Mouse (Mus musculus) heart, embryonic 16.5 days (tissue): Measurements from ENCODE around the gene Sprr2i. TPM values are rescaled to one million over a fixed set of nuclear protein-coding genes. Genes with fewer than 3 reads are reported as not detected.

ENCODE experiments used
- ATAC-seq: fragments of 200-750 bp; cut with Nextera tagmentation; replicated peaks from 2 replicates; pipeline ENCODE4 v1.8.0; 2017; ENCODE audit warnings: moderate number of reproducible peaks; ENCODE audit not compliant: insufficient read depth, low FRiP score; ENCODE audit errors: extremely low read depth
- H3K27ac ChIP-seq: fragments of 300-500 bp; sonication (generic); 2 replicates; pipeline ENCODE4 v1.5.1; 2014; ENCODE audit warnings: mild to moderate bottlenecking, low read length, control low read depth, moderate library complexity
- H3K27me3 ChIP-seq: fragments of 300-500 bp; sonication (generic); 2 replicates; pipeline ENCODE4 v1.6.1; 2014; ENCODE audit warnings: low read length, mixed read lengths; ENCODE audit not compliant: control insufficient read depth, insufficient read depth
- H3K36me3 ChIP-seq: fragments of 300-500 bp; sonication (generic); 2 replicates; pipeline ENCODE4 v1.6.1; 2014; ENCODE audit not compliant: control insufficient read depth, insufficient read depth
- H3K4me1 ChIP-seq: fragments of 300-500 bp; sonication (generic); 2 replicates; pipeline ENCODE4 v1.6.1; 2014; ENCODE audit warnings: low read length, mixed read lengths; ENCODE audit not compliant: control insufficient read depth, insufficient read depth
- H3K4me2 ChIP-seq: fragments of 300-500 bp; sonication (generic); 2 replicates; pipeline ENCODE4 v1.6.1; 2014; ENCODE audit warnings: low read depth, mild to moderate bottlenecking, control low read depth, low read length
- H3K4me3 ChIP-seq: fragments of 300-500 bp; sonication (generic); 2 replicates; pipeline ENCODE4 v1.5.1; 2014; ENCODE audit warnings: mild to moderate bottlenecking, control low read depth, low read length
- H3K9ac ChIP-seq: fragments of 300-500 bp; sonication (generic); 2 replicates; pipeline ENCODE4 v1.6.1; 2014; ENCODE audit warnings: low read length, control low read depth
- H3K9me3 ChIP-seq: fragments of 300-500 bp; sonication (generic); replicated peaks from 2 replicates; pipeline ENCODE4 v1.6.1; 2016; ENCODE audit warnings: low read length; ENCODE audit not compliant: control insufficient read depth
- WGBS: fragments of 180-500 bp; shearing (Covaris S2); extraction: QIAGEN DNeasy Blood & Tissue Kit; methylation state at CpG from one replicate; pipeline ENCODE4 v1.1.7; 2014; 5-methylcytosine and 5-hydroxymethylcytosine counted together
- polyA plus RNA-seq: library from polyadenylated mRNA; unstranded; fragments of >200 nt; fragmentation: Nextera tagmentation; extraction: Ambion mirVana; gene quantifications from 2 replicates; pipeline ENCODE4 v1.2.1, GENCODE M21; 2015

Gene Sprr2i
- not detected in 2 replicates for polyA plus RNA-seq

- ATAC-seq, result no peak
- no peak within 1 kb of the TSS for H3K9ac ChIP-seq
- H3K4me1 ChIP-seq, result no peaks in the 10 kb centered on the region
- 85% methylated on average over 2 of the region's 2 CpGs for WGBS
- H3K27me3 ChIP-seq, result no peaks in the 10 kb centered on the region
- no peak within 1 kb of the TSS for H3K4me2 ChIP-seq
- no peak within 1 kb of the TSS for H3K4me3 ChIP-seq
- H3K9me3 ChIP-seq, result no peaks in the 10 kb centered on the region
- H3K27ac ChIP-seq, result no peak within 1 kb of the TSS
- H3K36me3 ChIP-seq, result no peaks in the 10 kb centered on the region
These were observed at the start of gene Sprr2i for GRCm38 (mm10) chr3:92407691-92408090. TSS of gene Sprr2i (plus strand) at chr3:92407991.

GRCm38 (mm10) chr3:92361619-92362018, 46.2 kb upstream of the Sprr2i start:
- Histone ChIP-seq H3K27ac (no peak overlapping the region), H3K4me1 (no peaks in the 10 kb centered on the region), H3K9me3 (no peaks in the 10 kb centered on the region), H3K27me3 (no peaks in the 10 kb centered on the region), H3K4me2 (no peak overlapping the region), H3K4me3 (no peak overlapping the region), H3K9ac (no peak overlapping the region), H3K36me3 (no peaks in the 10 kb centered on the region)
- no peak for ATAC-seq

GRCm38 (mm10) chr3:92364887-92365286, 42.9 kb upstream of the Sprr2i start, which contains the start of gene Sprr2f:
TSS of gene Sprr2f (plus strand) at chr3:92365187.
- H3K27me3 ChIP-seq, result no peaks in the 10 kb centered on the region
- no peak within 1 kb of the TSS for H3K27ac ChIP-seq
- no peaks in the 10 kb centered on the region for H3K9me3 ChIP-seq
- no peak for ATAC-seq
- H3K9ac ChIP-seq, result no peak within 1 kb of the TSS
- no peak within 1 kb of the TSS for H3K4me2 ChIP-seq
- H3K36me3 ChIP-seq, result no peaks in the 10 kb centered on the region
- H3K4me3 ChIP-seq, result no peak within 1 kb of the TSS
- no peaks in the 10 kb centered on the region for H3K4me1 ChIP-seq
- WGBS, result 48% methylated on average over 3 of the region's 3 CpGs

- ATAC-seq, result no peak
- Histone ChIP-seq H3K9me3 (no peaks in the 10 kb centered on the region), H3K27me3 (no peaks in the 10 kb centered on the region), H3K4me2 (no peak overlapping the region), H3K27ac (no peak overlapping the region), H3K9ac (no peak overlapping the region), H3K4me1 (no peaks in the 10 kb centered on the region), H3K4me3 (no peak overlapping the region), H3K36me3 (no peaks in the 10 kb centered on the region)
- 67% methylated on average over 2 of the region's 2 CpGs for WGBS
These were observed 34.2 kb upstream of the Sprr2i start for GRCm38 (mm10) chr3:92373613-92374012.

- H3K36me3 ChIP-seq, result no peaks in the 10 kb centered on the region
- WGBS, result 63% methylated on average over 1 of the region's 1 CpGs
- no peaks in the 10 kb centered on the region for H3K27me3 ChIP-seq
- no peak for ATAC-seq
- no peak within 1 kb of the TSS for H3K9ac ChIP-seq
- no peak within 1 kb of the TSS for H3K4me2 ChIP-seq
- no peak within 1 kb of the TSS for H3K4me3 ChIP-seq
- H3K27ac ChIP-seq, result no peak within 1 kb of the TSS
- no peaks in the 10 kb centered on the region for H3K4me1 ChIP-seq
- no peaks in the 10 kb centered on the region for H3K9me3 ChIP-seq
These were observed 22.4 kb upstream of the Sprr2i start, which contains the start of gene Sprr2h for GRCm38 (mm10) chr3:92385385-92385784. TSS of gene Sprr2h (plus strand) at chr3:92385685.

- H3K36me3 ChIP-seq, result no peaks in the 10 kb centered on the region
- no peaks in the 10 kb centered on the region for H3K4me1 ChIP-seq
- ATAC-seq, result no peak
- H3K4me3 ChIP-seq, result no peak overlapping the region
- H3K27me3 ChIP-seq, result no peaks in the 10 kb centered on the region
- no peak overlapping the region for H3K9ac ChIP-seq
- H3K4me2 ChIP-seq, result no peak overlapping the region
- no peak overlapping the region for H3K27ac ChIP-seq
- no peaks in the 10 kb centered on the region for H3K9me3 ChIP-seq
- WGBS, result 29% methylated on average over 1 of the region's 1 CpGs
These were observed 13.5 kb upstream of the Sprr2i start for GRCm38 (mm10) chr3:92394301-92394700.

- Histone ChIP-seq H3K4me1 (no peaks in the 10 kb centered on the region), H3K4me3 (no peak within 1 kb of the TSS), H3K27ac (no peak within 1 kb of the TSS), H3K9ac (no peak within 1 kb of the TSS), H3K9me3 (no peaks in the 10 kb centered on the region), H3K4me2 (no peak within 1 kb of the TSS), H3K27me3 (no peaks in the 10 kb centered on the region), H3K36me3 (no peaks in the 10 kb centered on the region)
- 78% methylated on average over 2 of the region's 2 CpGs for WGBS
- no peak for ATAC-seq
These were observed 10.0 kb downstream of the Sprr2i start, which contains the start of gene Sprr2j-ps for GRCm38 (mm10) chr3:92417782-92418181. TSS of gene Sprr2j-ps (plus strand) at chr3:92418082.

GRCm38 (mm10) chr3:92429323-92429722, 21.5 kb downstream of the Sprr2i start, which contains the start of gene Gm9774:
TSS of gene Gm9774 (minus strand) at chr3:92429423.
- no peak for ATAC-seq
- Histone ChIP-seq H3K4me1 (no peaks in the 10 kb centered on the region), H3K4me2 (no peak within 1 kb of the TSS), H3K9ac (no peak within 1 kb of the TSS), H3K27me3 (no peaks in the 10 kb centered on the region), H3K36me3 (no peaks in the 10 kb centered on the region), H3K9me3 (no peaks in the 10 kb centered on the region), H3K4me3 (no peak within 1 kb of the TSS), H3K27ac (no peak within 1 kb of the TSS)
- WGBS, result 82% methylated on average over 6 of the region's 6 CpGs

GRCm38 (mm10) chr3:92432282-92432681, 24.5 kb downstream of the Sprr2i start, which contains the start of gene Sprr2k:
TSS of gene Sprr2k (plus strand) at chr3:92432582.
- ATAC-seq, result no peak
- no peaks in the 10 kb centered on the region for H3K27me3 ChIP-seq
- no peaks in the 10 kb centered on the region for H3K9me3 ChIP-seq
- 85% methylated on average over 2 of the region's 2 CpGs for WGBS
- no peaks in the 10 kb centered on the region for H3K4me1 ChIP-seq
- no peak within 1 kb of the TSS for H3K4me3 ChIP-seq
- no peak within 1 kb of the TSS for H3K9ac ChIP-seq
- H3K4me2 ChIP-seq, result no peak within 1 kb of the TSS
- H3K36me3 ChIP-seq, result no peaks in the 10 kb centered on the region
- H3K27ac ChIP-seq, result no peak within 1 kb of the TSS
